Mouse (Mus musculus) bone marrow macrophage, adult 2 months (primary cell): ENCODE data around the gene Fcer1a. TPM values are rescaled to one million over a fixed set of nuclear protein-coding genes. Genes with fewer than 3 reads are reported as not detected.
"Not testable (repeated sequence)": the region's sequence is repeated elsewhere in the genome, so short reads cannot be mapped to it uniquely, and the experiment has no call there.

ENCODE experiments used
- H3K27ac ChIP-seq: 2 replicates; pipeline ENCODE4 v1.5.1; 2012; ENCODE audit warnings: low read depth, low read length; ENCODE audit not compliant: insufficient read depth
- H3K4me1 ChIP-seq: 2 replicates; pipeline ENCODE4 v1.6.1; 2012; ENCODE audit warnings: low read length; ENCODE audit not compliant: control insufficient read depth, insufficient read depth
- H3K4me3 ChIP-seq: 2 replicates; pipeline ENCODE4 v1.5.1; 2012; ENCODE audit warnings: mild to moderate bottlenecking, low read length, moderate library complexity; ENCODE audit not compliant: insufficient read depth
- CTCF ChIP-seq: IDR thresholded peaks from 2 replicates; pipeline ENCODE4 v1.5.1; 2012; ENCODE audit warnings: low read depth, mild to moderate bottlenecking, low read length, moderate library complexity
- POLR2A ChIP-seq: IDR thresholded peaks from 2 replicates; pipeline ENCODE4 v1.6.1; 2012; ENCODE audit warnings: mild to moderate bottlenecking, low read depth, low read length, borderline replicate concordance
- polyA plus RNA-seq: library from polyadenylated mRNA; stranded (reverse); fragments of >200 nt; gene quantifications from 2 replicates; pipeline ENCODE4 v1.2.4, GENCODE M21; 2012; ENCODE audit not compliant: missing spikeins, insufficient read depth, insufficient read length

Gene Fcer1a
- not detected in 2 replicates for polyA plus RNA-seq

- H3K4me3 ChIP-seq, result no peak within 1 kb of the TSS
- no peak for TF ChIP-seq POLR2A
- TF ChIP-seq CTCF, result no peak
- H3K4me1 ChIP-seq, result no peaks in the 10 kb centered on the region
- no peak within 1 kb of the TSS for H3K27ac ChIP-seq
These were observed at the start of gene Fcer1a for GRCm38 (mm10) chr1:173227081-173227480. Gene Fcer1a, minus strand, starts transcription at chr1:173227214.

- Histone ChIP-seq H3K4me3 (no peak within 1 kb of the TSS), H3K4me1 (no peaks in the 10 kb centered on the region)
These were observed 38.7 kb upstream of the Fcer1a start, which contains the start of gene Olfr418 for GRCm38 (mm10) chr1:173265701-173266100. Gene Olfr418, plus strand, starts transcription at chr1:173266001.

GRCm38 (mm10) chr1:173249888-173250287 lies 22.9 kb upstream of the Fcer1a start:
- no peak overlapping the region for H3K4me3 ChIP-seq
- TF ChIP-seq POLR2A, result no peak
- no peak for TF ChIP-seq CTCF
- H3K27ac ChIP-seq, result no peak overlapping the region
- no peaks in the 10 kb centered on the region for H3K4me1 ChIP-seq

More at GRCm38 (mm10) chr1:173265701-173266100, 38.7 kb upstream of the Fcer1a start, which contains the start of gene Olfr418:
- TF ChIP-seq POLR2A (no peak), CTCF (no peak)
- no peak within 1 kb of the TSS for H3K27ac ChIP-seq

- H3K4me3 ChIP-seq, H3K4me1 ChIP-seq, H3K27ac ChIP-seq: not testable (repeated sequence)
These were observed 10.0 kb upstream of the Fcer1a start for GRCm38 (mm10) chr1:173237004-173237403.

- Histone ChIP-seq H3K4me3 (no peak overlapping the region), H3K4me1 (no peaks in the 10 kb centered on the region), H3K27ac (no peak overlapping the region)
- TF ChIP-seq CTCF (no peak), POLR2A (no peak)
These were observed 10.5 kb downstream of the Fcer1a start for GRCm38 (mm10) chr1:173216481-173216880.

GRCm38 (mm10) chr1:173212092-173212491 lies 14.9 kb downstream of the Fcer1a start, which contains the start of gene Olfr1404:
Gene Olfr1404, plus strand, starts transcription at chr1:173212392.
- Histone ChIP-seq H3K27ac (no peak within 1 kb of the TSS), H3K4me1 (no peaks in the 10 kb centered on the region), H3K4me3 (no peak within 1 kb of the TSS)
- TF ChIP-seq CTCF (no peak), POLR2A (no peak)

GRCm38 (mm10) chr1:173197508-173197907 lies 29.5 kb downstream of the Fcer1a start, which contains the start of gene Olfr218:
Gene Olfr218, plus strand, starts transcription at chr1:173197808.
- H3K4me1 ChIP-seq, result no peaks in the 10 kb centered on the region
- no peak within 1 kb of the TSS for H3K4me3 ChIP-seq
- TF ChIP-seq POLR2A, result no peak
- no peak for TF ChIP-seq CTCF
- H3K27ac ChIP-seq, result no peak within 1 kb of the TSS

- Histone ChIP-seq H3K27ac (no peak overlapping the region), H3K4me3 (no peak overlapping the region), H3K4me1 (no peaks in the 10 kb centered on the region)
- TF ChIP-seq POLR2A (no peak), CTCF (no peak)
These were observed 30.7 kb downstream of the Fcer1a start for GRCm38 (mm10) chr1:173196359-173196758.

GRCm38 (mm10) chr1:173192059-173192458 lies 35.0 kb downstream of the Fcer1a start:
- Histone ChIP-seq H3K27ac (no peak overlapping the region), H3K4me3 (no peak overlapping the region), H3K4me1 (no peaks in the 10 kb centered on the region)
- TF ChIP-seq CTCF (no peak), POLR2A (no peak)

GRCm38 (mm10) chr1:173190540-173190939 lies 36.5 kb downstream of the Fcer1a start, which contains the start of gene Olfr1406:
Gene Olfr1406, minus strand, starts transcription at chr1:173190640.
- Histone ChIP-seq H3K4me1 (no peaks in the 10 kb centered on the region), H3K4me3 (no peak within 1 kb of the TSS), H3K27ac (no peak within 1 kb of the TSS)
- TF ChIP-seq POLR2A (no peak), CTCF (no peak)
